Mouse (Mus musculus) MEL-GATA-1-ER (cell line): Measurements from ENCODE around the gene Fkbp8.
A peak's percentile ranks its signal among the peaks of the same experiment; 100 is the strongest.

Experiments used
- DNase-seq: peaks from one replicate; pipeline ENCODE4 v3.0.0-alpha.2; 2012; ENCODE audit warnings: low read depth; ENCODE audit errors: extremely low read depth

Fkbp8 gene

DNA sequence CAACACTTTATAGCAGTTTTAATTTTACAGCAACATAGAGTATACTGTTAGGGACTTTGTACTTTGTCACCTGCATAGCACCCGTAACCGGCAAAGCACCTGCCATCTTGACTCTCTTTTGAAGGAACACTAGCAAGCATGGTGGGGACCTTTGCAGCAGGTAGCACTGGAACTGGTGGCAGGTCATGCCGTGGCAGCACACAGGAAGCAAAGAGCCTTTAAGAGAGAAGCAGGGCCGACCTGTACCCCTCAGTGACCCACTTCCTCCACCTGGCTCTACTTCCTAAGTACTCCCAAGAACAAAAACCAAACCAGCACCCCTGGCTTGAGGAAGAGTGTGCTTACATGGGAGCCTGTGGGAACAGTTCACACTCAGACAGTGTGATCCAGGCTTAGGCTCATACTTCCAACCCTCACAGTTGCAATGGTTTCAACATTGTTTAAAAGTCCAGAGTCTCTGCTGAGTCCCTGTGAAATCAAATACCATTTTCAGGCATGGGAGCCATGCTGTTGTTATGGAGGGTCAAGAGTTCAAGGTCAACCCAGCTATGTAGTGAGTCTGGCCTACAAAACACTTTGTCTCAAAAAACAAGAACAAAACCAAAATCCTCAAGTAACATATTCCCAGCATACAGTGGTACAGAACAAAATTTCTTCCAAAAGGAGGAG is 27.7 kb downstream of the Fkbp8 start:
- DNase-seq: no peak

DNA sequence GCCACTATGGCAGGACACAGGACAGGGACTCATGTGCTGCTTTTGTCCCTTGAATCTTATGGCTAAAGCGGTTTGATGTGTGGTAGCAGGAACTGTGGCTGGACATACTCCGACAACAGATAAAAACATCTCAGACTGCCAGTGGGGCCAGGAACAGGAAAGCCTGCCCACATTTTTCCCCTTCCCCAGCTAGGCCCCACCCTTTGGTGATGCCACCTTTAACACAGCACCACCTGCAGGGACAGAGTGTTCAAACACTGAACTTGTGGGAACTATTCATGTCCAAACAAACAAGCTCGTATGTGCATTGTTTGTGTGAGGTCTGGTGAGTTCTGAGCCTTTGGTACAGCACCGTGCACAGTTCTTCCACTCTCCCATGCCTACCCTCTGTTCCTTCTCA is 30.8 kb downstream of the Fkbp8 start:
- no peak for DNase-seq

DNA sequence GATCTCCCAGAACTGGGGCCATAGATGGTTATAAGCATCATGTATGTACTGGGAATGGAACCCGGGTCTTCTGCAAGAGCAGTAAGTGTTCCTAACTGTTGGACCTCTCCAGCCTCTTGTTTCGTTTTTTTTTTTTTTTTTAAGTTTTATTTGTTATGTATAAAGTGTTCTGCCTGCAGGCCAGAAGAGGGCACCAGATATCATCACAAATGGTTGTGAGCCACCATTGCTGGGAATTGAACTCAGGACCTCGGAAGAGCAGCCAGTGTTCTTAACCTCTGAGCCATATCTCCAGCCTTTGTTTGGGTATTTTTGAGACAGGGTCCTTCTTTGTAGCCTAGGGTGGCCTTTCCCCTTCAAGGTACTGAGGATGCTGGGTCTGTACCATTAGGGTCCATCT is 31.5 kb downstream of the Fkbp8 start:
- DNase-seq: no peak

DNA sequence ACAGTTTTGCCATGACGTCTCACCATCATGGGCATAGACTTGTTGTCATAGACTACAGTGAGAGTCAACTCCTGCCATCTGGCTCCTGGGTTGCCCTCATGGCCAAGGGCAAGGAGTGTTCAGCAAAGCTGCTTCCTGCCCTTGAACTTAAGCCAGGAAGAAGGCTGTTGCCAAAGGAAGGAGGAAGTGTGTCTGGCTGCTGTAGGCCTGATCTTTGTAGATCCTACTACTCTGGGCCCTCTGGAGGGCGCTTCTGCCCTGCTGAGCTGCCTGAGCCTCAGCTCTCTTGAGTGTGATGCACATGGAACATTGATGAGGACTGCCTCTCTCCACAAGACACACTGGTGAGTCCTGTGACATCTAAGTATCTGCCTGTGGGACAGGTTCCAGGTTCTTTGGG is 32.6 kb downstream of the Fkbp8 start:
- DNase-seq: peak; percentile 64

DNA sequence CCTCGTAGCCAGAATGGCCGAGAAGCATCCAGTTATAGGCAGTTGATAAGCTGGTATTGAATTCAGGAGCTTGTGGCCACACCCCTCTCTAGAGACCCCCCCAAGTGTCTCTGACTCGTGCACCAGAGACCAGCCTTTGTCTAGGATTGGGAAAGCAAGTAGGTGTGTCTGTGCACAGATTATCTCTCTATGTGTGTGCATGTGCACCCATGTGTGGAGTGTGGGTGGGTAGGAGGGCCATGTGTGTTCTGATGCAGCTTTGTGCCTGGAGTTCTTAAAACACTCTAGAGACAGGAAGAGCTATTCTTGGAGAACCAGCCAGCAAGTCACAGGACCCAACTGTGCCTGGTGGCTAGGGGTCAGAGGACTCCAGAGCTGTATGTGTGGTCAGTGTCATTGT is 33.0 kb downstream of the Fkbp8 start:
- DNase-seq: no peak

DNA sequence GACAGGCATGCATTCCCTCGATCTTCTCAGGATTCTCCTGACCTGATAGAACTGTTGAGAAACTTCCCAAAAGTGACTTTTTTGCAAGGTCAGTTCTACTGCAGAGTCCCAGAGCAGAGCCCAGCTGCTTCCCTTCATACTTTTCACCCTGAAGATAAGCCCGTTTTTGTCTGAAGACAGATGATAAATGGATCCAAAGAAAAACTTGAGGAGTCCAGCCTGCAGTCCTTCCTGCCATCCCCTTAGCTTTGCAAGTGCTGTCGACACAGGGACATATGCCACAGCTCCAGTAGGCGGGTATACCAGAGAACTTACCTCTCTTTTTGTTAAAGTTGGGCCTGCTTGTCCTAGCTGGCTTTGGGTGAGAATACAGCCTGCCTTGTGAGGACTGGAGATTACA is 33.8 kb downstream of the Fkbp8 start:
- DNase-seq: no peak

DNA sequence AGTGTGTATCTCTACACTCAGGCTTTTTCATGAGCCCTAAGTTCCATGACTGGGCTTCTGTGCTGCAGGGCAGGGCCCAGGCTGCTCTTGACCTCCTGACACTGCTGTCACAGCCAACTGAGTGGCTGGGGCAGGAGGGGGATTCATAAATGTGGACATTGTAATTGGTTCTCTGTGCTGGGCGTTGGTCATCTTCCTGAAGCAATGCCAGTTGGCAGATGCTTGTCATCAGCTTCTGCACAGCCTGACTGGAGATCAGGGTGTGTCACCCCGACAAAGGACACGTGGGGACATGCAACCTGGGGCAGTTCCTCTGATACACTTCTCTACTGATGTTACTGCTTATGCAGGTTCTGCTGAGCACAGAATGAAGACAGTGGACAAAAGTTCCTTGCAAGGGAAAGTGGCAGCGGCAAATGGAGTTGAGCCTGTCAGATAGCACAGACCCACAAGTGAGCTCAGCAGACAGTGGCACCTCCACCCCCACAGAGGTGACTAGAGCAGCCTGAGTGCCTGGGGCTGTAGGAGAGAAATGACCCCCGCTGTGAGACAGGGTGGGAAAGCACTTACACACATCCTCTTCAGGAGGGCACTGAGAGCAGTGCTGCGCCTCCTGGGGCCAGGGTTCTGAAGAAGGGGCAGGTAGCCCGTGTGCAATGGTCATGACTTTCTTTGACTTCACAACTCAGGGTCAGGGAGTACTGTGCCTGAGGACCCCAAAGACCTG is 34.4 kb downstream of the Fkbp8 start:
- DNase-seq: no peak

DNA sequence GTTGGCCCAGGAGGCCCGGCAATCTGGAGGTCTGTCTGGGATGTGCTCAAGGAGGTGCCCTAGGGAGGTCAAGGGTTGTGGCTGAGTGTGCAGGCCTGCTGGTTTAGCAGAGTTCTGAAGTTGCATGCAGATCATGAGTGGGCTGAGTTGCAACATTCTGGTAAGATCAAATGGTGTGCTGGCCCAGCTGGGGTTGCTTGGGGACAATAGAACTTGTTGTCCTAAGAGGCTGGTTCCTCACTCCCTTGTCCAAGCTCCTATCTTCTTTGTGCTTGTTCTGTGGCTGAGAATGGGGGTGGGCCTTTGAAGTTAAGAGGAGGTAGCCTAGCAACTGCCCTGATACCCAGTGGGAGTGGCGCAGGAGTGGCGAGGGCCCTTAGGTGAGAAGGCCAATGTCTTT is 35.3 kb downstream of the Fkbp8 start:
- DNase-seq: no peak

DNA sequence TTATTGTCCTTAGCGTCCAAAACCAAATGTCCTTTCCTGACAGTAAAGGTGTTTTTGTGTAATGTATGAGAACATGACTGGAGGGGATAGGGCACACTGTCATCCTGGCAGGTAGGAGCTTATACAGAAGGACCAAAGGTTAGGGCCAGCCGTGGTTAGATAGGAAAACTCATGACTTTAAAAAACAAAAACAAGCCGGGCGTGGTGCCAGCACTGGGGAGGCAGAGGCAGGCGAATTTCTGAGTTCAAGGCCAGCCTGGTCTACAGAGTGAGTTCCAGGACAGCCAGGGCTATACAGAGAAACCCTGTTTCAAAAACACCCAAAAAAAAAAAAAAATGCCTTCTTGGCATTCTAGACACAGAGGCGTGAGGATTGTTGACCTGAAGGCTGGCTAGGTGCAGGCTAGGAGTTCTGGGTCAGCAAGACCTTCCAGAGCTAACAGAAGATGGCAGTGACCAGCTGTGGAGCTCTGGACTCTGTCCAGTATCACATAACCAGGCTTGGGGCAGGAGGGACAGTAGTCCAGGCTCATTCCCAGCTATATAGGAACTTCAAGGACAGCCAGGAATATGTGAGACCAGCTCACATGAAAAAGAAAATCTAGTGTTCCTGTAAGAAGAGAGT is 36.4 kb downstream of the Fkbp8 start:
- no peak for DNase-seq

DNA sequence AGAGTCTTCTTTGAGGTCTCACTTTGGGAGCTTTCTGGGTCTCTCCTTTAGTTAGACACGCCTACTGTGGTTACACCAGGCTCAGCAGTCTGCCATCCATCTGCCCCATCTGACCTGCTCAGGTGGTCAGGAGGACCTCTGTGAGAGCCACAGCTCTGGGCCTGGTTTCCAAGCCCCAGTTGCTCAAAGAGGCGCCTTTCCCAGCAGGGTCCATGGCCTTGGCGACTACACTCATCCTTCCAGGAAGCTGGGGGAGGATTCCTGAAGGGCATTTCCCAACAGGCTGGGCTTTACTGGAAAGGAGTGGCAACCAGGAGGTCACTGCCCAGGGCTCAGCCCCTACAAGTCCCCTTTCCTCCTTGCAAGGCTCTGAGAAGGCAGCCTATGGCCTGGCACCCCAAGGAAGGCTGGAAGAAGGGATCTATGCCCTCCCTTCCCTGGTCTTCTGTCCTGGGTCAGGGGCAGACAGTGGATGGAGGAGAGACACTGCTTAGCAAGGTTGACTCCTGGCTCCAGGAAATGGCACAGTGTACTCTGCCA is 37.2 kb downstream of the Fkbp8 start:
- DNase-seq: no peak

DNA sequence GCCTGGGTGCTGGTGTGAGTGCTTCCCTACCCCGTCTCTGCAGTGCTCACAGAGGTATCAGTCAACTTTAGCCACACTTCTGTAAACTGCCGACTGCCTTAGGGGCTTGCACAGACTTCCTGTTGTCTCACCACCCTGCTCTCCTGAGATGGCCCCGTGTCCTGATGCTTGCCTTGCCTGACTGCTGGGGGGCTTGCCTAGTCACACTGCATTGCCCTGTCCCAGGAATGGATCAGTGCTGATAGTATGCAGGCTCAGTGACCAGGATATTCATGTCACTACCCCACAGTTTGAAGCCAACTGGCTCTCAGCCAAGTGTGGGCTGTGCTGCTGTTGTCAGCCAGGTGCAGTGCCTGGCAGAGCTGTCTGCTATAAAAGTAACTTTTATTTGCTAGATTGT is 38.0 kb downstream of the Fkbp8 start:
- no peak for DNase-seq

DNA sequence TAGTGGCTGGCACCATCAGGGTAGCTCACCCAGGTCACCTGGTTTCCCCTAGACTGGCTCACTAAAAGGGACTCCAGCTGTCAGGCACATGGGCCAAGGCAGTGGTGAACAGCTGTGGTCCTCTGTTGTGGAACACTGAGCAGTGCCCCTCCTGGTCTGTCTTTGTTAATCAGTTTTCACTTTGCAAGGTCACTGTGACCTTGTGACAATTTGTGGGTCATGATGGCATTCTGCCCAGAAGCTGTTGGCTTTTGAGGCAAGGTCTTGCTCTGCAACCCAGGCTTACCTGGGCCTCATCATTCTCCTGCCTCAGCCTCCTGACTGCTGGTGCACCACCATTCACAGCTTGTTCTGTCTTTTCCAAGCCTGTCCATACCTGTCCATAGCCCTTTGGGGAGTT is 42.8 kb downstream of the Fkbp8 start:
- no peak for DNase-seq

DNA sequence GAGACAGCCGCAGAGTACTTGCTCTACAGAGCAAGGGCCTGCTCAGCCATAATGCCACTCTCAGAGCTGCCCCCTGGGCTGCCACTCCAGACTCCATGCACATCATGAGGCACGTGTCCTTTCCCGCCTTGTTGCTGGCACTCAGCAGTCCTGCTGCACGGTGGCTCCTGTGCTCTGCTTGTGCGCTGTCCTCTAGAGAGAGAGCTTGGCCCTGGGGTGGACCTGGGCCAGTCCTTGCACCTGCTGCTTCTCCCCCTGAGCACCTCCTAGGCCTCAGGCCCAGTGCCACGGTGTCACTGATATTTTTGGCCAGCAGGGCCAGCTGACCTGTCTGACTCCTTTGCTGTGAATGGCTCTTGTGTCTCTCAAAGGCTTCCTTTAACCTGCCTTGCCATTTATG is 43.5 kb downstream of the Fkbp8 start:
- no peak for DNase-seq

DNA sequence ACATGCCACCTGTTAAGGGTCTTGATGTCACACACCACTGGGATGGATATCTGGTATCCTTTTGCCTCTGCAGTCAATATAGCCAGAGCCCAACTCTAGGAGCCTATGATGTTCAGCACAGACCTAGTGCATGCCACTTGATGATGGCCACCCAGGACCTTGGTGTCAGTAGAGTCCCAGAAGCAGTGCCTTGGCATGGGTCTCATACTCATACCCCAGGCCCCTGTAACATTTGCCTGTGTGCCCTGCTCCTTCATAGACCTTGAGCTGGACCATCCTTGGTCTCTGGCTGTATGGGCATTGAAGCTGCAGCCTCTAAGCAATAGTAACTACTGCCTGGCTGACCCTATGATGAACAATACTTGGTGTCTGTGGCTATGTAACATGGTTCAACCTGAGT is 46.8 kb downstream of the Fkbp8 start:
- no peak for DNase-seq

DNA sequence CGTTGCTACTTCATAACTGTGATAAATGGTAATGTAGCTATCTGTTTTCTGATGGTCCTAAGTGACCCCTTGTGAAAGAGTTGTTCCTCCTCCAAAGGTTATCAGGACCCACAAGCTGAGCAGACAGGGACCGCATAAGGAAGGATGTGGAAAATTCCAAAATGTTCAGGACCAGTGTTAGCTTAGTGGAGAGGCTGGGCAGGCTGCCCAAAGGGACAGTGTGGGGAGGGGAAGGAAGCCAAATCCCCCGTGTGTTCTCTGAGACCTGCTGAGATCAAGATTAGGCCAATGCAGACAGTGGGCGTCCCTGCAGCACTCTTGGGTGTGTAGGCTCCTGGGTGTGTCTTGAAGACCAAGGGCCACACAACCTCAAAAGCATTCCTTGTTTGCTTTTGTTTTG is 47.4 kb downstream of the Fkbp8 start:
- no peak for DNase-seq

DNA sequence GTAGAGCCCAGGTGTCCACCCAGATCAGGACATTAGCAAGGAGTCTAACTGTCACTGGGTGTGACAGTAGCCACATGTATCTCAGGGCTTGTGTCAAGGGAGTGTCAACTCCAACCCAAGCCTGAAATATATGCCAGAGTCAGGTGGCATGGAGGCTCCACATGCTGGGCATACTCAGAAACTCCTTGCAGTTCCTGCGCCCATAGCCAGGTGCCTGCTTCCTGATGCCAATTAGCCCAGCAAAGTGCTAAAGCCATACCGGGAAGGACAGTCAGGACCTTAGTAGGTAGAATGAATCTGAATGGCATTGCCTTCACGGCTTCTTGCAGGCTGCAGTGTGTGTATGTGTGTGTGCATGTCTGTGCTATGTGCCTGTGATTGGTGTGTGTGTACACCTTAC is 49.7 kb downstream of the Fkbp8 start:
- no peak for DNase-seq

DNA sequence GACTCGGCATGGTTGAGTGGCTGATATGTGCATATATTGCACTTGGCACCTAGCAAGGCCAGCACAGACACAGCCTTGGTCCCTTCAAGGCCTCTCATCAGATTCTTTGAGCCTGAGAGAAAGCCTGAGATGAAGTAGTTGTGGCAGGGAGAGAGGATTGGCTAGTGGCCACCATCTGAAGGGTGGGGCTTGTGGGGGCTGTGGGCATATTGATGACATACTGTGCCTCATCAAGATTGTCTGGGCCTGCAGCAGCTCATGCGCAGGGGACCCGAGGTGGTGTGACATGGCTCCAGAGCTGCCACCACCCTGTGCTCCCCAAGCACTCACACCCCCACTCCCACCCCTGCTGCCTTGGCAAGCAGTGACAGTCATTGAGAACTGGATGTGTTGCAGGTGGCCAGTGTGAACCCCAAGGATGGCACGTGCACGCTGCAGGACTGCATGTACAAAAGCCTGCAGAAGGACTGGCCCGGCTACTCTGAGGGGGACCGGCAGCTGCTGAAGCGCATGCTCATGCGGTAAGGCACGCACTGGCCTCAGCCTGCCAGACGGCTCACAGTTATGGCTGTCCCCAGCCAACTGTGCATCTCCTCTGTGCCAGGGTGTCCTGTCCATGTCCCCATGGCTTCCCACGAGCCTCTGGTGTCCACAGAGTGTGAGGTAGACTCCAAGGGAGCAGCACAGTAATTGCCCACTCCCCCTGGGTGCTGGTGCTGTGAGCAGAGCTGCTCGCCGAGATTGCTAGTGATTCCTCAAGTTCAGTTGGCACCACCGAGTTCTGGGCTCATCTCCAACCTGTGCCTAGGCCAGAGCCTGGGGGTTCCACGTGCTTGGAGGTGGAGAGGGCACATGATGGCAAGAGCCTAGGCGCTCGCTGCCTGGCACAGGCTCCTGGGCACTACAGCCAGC is 56.2 kb downstream of the Fkbp8 start:
- no peak for DNase-seq

DNA sequence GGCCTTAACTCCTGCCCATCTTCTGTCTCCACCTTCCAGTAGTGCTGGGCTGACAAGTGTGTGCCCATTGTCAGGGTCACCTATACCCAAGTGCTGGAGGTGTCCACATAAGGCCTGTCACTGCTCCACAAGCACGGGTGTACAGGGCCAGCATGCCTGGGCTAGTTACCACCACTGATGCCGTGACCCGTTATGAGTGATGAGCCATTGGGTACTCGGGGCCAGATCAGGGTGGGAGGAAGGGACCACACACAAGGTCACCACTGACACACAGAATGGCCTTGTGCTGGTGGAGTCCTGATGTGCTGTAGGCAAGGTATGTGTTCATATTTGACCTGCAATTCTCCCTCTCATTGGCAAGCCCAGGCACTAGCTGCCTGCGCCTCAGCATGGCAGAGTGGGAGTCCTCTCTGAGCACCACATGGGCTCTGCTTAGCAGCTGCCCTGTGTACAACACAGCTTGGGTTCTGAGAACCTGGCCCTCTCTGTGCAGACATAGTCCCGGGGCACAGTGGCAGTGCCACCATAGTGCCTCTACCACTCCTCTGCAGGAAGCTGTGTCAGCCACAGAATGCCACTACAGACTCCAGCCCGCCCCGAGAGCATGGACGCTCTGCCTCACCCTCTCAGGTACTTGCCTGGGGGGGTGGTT is 57.2 kb downstream of the Fkbp8 start:
- DNase-seq: no peak
